Mouse (Mus musculus) T-cell, adult 2 months (primary cell): ENCODE data around the gene Rai2.
"Not testable (repeated sequence)": the region's sequence is repeated elsewhere in the genome, so short reads cannot be mapped to it uniquely, and the experiment has no call there.

Source experiments
- DNase-seq: peaks from one replicate; pipeline ENCODE4 v3.0.0; 2022; ENCODE audit warnings: low spot score

Gene Rai2

DNA sequence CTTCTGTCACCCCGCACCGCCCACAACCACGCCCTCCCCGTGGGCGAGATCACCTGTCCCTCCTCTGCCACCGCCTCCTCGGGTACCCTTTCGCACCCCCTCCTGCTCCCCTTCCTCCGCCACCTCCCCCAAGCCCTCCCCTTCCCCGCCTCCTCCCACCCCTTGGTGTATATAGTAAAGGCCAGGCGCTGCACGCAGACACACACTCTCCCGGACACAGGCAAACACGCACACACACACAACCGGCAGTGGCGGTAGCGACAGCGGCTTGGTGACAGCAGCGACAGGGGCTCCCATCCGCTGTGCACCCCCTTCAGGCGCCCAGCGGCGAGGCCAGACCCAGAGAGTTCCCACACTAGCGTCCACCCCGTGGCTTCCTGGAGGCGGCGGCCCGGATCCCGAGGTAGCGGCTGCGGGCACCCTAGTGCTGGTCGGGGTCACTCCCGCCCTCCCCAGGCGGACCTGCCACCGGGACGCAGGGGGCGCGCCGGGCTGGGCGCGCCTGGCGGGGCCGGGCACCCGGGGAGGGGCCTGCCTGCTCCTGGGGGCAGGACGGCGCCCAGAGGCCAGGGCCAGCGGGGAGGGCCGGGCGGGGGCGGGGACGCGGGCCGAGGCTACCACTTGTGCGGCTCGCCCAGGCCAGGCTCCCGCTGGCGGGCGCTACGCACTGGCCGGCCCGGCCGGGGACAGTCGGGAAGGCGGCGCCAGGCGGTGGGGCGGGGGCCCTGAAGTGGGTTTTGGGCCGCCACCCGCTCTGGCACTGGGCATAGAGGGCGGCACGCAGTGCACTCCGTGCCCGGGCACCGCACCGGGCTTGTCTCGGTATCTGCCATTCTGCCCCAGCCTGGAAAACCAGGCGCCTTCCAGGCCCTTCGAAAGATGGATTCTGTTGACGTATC lies at the start of gene Rai2:
TSS of gene Rai2 (plus strand) at position 205 of the 899 bp plus-strand sequence.
- DNase-seq = no peak

- no peak for DNase-seq
Observed at GRCm38 (mm10) chrX:161689336-161689735, 27.5 kb upstream of the Rai2 start.

GRCm38 (mm10) chrX:161716503-161716864 lies 385 bp upstream of the Rai2 start:
- no peak for DNase-seq

DNA sequence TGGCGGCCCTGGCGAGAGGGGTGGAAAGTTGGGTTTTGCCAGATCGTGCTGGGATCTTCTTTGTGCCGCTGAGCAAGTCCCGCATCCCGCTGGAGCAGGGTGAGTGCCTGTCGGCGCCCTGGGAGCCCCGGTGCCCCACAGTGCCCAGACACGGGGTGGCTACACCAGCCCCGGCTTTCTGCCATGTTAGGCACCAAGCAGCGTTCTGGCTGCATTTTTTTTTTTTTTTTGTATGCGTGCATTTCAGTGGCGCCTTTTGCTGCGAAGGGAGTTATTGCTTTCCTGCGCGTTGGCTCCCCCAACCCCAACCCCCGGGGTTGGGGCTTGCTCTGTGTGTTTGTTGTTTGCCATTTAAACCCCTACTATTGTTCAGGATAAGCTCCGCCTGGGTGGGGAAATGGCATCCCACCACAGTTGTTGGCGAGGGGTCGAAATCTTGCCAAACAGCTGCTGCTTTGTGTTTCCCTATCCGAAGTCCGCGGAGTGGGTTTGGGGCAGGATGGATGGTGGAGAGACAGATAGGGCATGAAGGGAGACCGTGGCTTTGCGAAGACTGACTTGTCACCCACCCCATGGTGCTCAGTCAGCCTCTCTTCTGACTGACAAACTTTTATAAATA lies 1.0 kb downstream of the Rai2 start:
- DNase-seq = no peak

DNA sequence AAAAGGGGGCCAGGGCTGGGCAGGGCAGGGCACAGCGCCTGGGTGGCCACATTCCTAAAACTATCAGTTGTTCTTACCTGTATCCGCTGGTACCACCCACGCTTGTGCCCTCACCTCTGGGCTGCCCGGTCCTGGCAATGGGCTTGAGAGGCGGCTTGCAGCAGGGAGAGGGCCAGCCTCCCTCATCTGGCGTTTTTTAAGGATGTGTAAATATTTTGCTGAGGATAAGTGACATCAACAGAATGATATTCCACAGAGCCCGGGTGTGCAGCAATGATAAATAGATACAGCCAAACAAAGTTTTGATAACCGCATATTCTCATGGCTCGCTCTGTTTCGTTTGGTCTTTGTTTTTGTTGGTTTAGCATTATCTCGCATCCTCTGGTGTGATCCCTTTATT lies 1.7 kb downstream of the Rai2 start:
- DNase-seq = no peak

GRCm38 (mm10) chrX:161721082-161721481 lies 4.2 kb downstream of the Rai2 start:
- no peak for DNase-seq

DNA sequence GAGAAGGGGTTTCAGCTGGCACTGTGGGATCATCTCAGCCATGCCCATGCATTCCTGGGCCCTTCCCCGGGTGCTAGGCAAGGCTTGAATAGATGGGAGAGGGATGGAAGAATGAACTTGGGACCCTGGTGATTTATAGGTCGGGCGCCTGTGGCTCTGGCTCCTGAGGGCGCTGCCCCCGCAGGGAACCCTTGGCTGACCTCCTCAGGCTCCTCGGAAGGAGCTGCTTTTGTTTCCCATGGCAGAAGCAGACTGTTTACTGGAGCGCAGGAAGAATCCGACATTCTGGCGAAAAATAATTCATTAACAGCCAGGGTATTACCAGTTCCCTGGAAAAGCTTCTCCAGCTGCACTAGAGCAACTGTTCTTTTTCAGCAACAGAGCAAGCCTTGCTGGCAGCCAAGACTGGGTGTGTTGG lies 6.5 kb downstream of the Rai2 start:
- no peak for DNase-seq

- no peak for DNase-seq
Observed at GRCm38 (mm10) chrX:161726257-161726656, 9.4 kb downstream of the Rai2 start.

- no peak for DNase-seq
Observed at GRCm38 (mm10) chrX:161728507-161728906, 11.6 kb downstream of the Rai2 start.

- DNase-seq = no peak
Observed at GRCm38 (mm10) chrX:161730026-161730425, 13.2 kb downstream of the Rai2 start.

DNA sequence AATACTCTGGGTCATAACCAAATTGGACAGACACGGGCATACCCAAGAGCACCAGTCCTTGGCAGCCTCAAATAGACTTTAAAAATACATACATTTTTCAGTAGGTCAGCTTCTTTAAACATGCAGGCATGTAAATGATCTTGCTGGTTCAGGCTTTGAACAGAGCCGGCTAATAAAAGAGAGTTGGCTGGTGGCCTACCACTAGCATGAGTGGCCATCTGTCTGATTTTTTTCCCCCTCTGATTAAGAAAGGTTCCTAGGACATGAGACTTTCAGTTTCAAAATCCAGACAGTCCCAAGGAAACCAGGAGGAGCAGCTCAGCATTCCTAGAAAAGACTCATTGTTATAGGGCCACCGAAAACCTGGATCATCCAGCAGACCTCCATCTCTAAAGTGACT lies 15.0 kb downstream of the Rai2 start:
- no peak for DNase-seq

- no peak for DNase-seq
Observed at GRCm38 (mm10) chrX:161733581-161734309, 16.9 kb downstream of the Rai2 start.

DNA sequence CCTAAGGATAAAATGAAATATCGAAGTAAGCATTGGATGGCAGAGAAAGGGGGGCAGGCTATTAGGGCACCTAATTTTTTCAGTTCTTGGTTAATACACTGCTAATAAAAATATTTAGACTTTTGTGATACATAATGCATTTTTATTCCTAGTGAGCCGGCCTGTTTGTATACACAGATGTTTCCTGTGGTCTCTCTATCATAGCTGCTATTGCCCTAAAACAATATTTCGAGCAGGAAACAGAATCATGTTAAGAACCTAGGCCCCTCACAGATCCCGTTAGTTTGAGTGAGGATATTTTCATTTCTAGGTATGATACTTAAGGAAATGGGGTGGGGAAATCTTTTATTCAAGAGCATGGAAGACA lies 17.4 kb downstream of the Rai2 start:
- DNase-seq = no peak

GRCm38 (mm10) chrX:161739374-161739773 lies 22.5 kb downstream of the Rai2 start:
- DNase-seq = no peak

DNA sequence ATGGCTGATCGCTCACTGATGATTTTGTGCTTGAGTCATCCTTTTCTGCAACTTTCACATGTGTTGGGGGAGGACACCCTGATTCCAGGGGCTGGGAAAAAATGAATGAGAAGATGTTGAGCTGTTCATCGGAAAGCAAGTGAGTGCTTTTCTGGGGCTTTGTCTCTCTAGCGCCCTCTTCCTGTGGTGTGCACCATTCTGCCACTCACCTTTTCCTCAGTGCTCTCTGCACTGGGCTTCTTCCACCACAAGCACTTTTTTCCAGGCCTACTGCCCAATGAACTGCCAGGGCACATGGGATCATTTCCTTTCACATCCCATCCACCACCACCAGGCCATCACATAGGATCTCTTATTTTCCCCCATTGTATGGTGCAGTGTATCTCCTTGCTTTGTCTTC lies 26.2 kb downstream of the Rai2 start:
- no peak for DNase-seq

- DNase-seq = no peak
Observed at GRCm38 (mm10) chrX:161745296-161745695, 28.4 kb downstream of the Rai2 start.

GRCm38 (mm10) chrX:161747337-161747736 lies 30.5 kb downstream of the Rai2 start:
- no peak for DNase-seq

DNA sequence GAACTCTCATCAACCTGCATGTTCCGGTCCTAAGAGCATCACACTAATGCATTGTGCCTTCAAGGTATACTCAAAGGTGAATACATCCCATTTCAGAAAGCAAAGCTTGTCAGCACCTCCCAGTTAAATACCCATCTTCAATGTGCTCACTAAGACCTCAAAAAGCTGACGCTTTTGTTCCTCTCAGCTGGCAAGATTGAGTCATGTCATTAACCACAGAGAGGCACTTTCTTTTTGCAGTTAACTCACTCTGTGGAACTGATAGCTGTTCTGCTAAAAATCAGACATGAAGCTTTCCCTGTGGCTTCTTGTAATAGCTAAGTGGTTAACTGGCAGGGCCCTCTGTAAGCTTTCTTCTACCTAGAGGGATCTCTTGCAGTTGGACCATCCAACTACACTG lies 36.6 kb downstream of the Rai2 start:
- no peak for DNase-seq

DNA sequence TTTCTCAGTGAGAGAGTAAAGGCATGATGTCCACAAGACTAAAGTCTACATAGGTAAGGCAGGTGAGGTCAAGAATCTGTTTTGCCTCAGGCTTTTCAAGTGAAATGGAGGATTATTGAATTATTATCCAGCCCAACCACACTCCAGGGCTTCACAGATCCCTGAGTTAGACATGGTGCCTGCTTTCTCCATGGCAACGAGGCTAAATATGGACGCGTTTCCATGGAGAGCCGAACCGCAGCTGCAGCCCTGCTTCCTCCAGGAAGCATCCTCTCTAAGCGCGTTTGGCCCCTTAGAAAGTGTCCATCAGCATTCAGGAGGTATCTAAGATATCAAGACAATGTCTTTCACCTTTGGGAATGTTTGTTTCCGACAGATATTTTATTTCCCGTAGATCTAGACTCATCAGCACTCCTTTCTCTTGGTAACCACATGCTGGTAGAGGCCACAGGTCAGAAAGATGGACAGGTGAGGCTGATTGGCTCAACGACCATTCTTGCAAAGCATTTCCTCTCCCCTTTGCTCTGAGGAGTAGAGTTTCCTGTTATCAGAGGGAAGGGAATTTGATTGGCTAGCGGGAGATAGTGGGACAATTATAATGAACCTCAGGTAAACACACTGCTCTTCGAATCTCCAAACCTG lies 59.6 kb downstream of the Rai2 start:
- DNase-seq = no peak

- DNase-seq = no peak
Observed at GRCm38 (mm10) chrX:161780321-161781034, 63.6 kb downstream of the Rai2 start.

- DNase-seq = no peak
Observed at GRCm38 (mm10) chrX:161790182-161790581, 73.3 kb downstream of the Rai2 start.

GRCm38 (mm10) chrX:161826186-161826585 lies 109.3 kb downstream of the Rai2 start:
- not testable (repeated sequence) for DNase-seq
